Mouse (Mus musculus) MEL (cell line): ENCODE measurements at regions not wholly inside any gene's neighbourhood (a gene's known extent, or its start where the extent isn't known, plus 50 kb on each side); places are given as distances from the start of the nearest gene placed in this dataset.

Source experiments
- DNase-seq: peaks from one replicate; pipeline ENCODE4 v3.0.0; 2011; ENCODE audit warnings: low read depth, low spot score
- H3K27ac ChIP-seq: 2 replicates; pipeline ENCODE4 v1.5.1; 2012; ENCODE audit warnings: low read depth, mild to moderate bottlenecking, control low read depth, low read length, moderate library complexity; ENCODE audit not compliant: control insufficient read depth
- H3K27me3 ChIP-seq, 2 experiments: fragments of 150-350 bp in 1 of 2; sonication (generic) in 1 of 2; 2 replicates each; pipeline ENCODE4 v1.6.1; 2012; ENCODE audit warnings: low read length in 2 of 2, mild to moderate bottlenecking in 2 of 2, improper control_type of control experiment in 1 of 2, moderate library complexity in 1 of 2; ENCODE audit not compliant: insufficient read depth in 2 of 2, control insufficient read depth in 1 of 2
- H3K36me3 ChIP-seq, 2 experiments: 2 replicates each; pipeline ENCODE4 v1.6.1; 2012 to 2014; ENCODE audit warnings: low read length in 2 of 2, improper control_type of control experiment in 1 of 2, inconsistent platforms in 1 of 2, mild to moderate bottlenecking in 1 of 2; ENCODE audit not compliant: insufficient read depth in 2 of 2, control insufficient read depth in 1 of 2
- H3K4me1 ChIP-seq, 2 experiments: fragments of 150-350 bp in 1 of 2; sonication (generic) in 1 of 2; 2 replicates each; pipeline ENCODE4 v1.6.1; 2012; ENCODE audit warnings: low read length in 2 of 2, improper control_type of control experiment in 1 of 2, mild to moderate bottlenecking in 1 of 2; ENCODE audit not compliant: insufficient read depth in 2 of 2, control insufficient read depth in 1 of 2
- H3K4me3 ChIP-seq, 2 experiments: fragments of 150-350 bp in 1 of 2; sonication (generic) in 1 of 2; 2 replicates each; pipeline ENCODE4 v1.5.1; 2012; ENCODE audit warnings: low read depth in 2 of 2, low read length in 2 of 2, mild to moderate bottlenecking in 2 of 2, moderate library complexity in 2 of 2, control low read depth in 1 of 2, improper control_type of control experiment in 1 of 2; ENCODE audit not compliant: control insufficient read depth in 1 of 2, insufficient read depth in 1 of 2
- H3K79me2 ChIP-seq: 2 replicates; pipeline ENCODE4 v1.6.1; 2012; ENCODE audit warnings: mild to moderate bottlenecking, low read length, moderate library complexity; ENCODE audit not compliant: control insufficient read depth, poor library complexity, insufficient read depth
- H3K9ac ChIP-seq: 2 replicates; pipeline ENCODE4 v1.6.1; 2012; ENCODE audit warnings: low read depth, mild to moderate bottlenecking, control low read depth, low read length, moderate library complexity; ENCODE audit not compliant: control insufficient read depth, poor library complexity, severe bottlenecking
- H3K9me3 ChIP-seq: fragments of 150-350 bp; sonication (generic); replicated peaks from 2 replicates; pipeline ENCODE4 v1.6.1; 2012; ENCODE audit warnings: mild to moderate bottlenecking, low read length, improper control_type of control experiment, moderate library complexity; ENCODE audit not compliant: insufficient read depth
- CTCF ChIP-seq, 3 experiments: IDR thresholded peaks in 2 of 3; conservative IDR thresholded peaks in 1 of 3; 2 replicates each; pipeline ENCODE4 v1.5.1; 2011 to 2012; ENCODE audit warnings: low read length in 3 of 3, low read depth in 2 of 3, mild to moderate bottlenecking in 2 of 3, improper control_type of control experiment in 1 of 3, inconsistent platforms in 1 of 3, mixed read lengths in 1 of 3, moderate library complexity in 1 of 3; ENCODE audit not compliant: control insufficient read depth in 1 of 3, insufficient read depth in 1 of 3, poor library complexity in 1 of 3, severe bottlenecking in 1 of 3
- EP300 ChIP-seq, 2 experiments: IDR thresholded peaks; 2 replicates each; pipeline ENCODE4 v1.6.1; 2011; ENCODE audit warnings: improper control_type of control experiment in 2 of 2, low read length in 2 of 2, low read depth in 1 of 2, mild to moderate bottlenecking in 1 of 2
- ETS1 ChIP-seq: IDR thresholded peaks from 2 replicates; pipeline ENCODE4 v1.6.1; 2012; ENCODE audit warnings: low read depth, mild to moderate bottlenecking, inconsistent platforms, low read length, improper control_type of control experiment, moderate library complexity
- GABPA ChIP-seq: IDR thresholded peaks from 2 replicates; pipeline ENCODE4 v1.6.1; 2012; ENCODE audit warnings: low read depth, mild to moderate bottlenecking, inconsistent platforms, low read length, improper control_type of control experiment, moderate library complexity
- HCFC1 ChIP-seq: IDR thresholded peaks from 2 replicates; pipeline ENCODE4 v1.6.1; 2012; ENCODE audit warnings: low read depth, mild to moderate bottlenecking, inconsistent platforms, low read length, improper control_type of control experiment, moderate library complexity
- KAT2A ChIP-seq: conservative IDR thresholded peaks from 2 replicates; pipeline ENCODE4 v1.6.1; 2012; ENCODE audit warnings: low read depth, low read length, improper control_type of control experiment, inconsistent platforms
- MAFK ChIP-seq: IDR thresholded peaks from 2 replicates; pipeline ENCODE4 v1.6.1; 2011; ENCODE audit warnings: low read depth, mild to moderate bottlenecking, low read length, improper control_type of control experiment, borderline replicate concordance
- MAZ ChIP-seq: IDR thresholded peaks from 2 replicates; pipeline ENCODE4 v1.6.1; 2012; ENCODE audit warnings: low read depth, mild to moderate bottlenecking, inconsistent platforms, low read length, improper control_type of control experiment
- MXI1 ChIP-seq: IDR thresholded peaks from 2 replicates; pipeline ENCODE4 v1.6.1; 2011; ENCODE audit warnings: mild to moderate bottlenecking, low read depth, low read length, improper control_type of control experiment
- MYC ChIP-seq: IDR thresholded peaks from 2 replicates; pipeline ENCODE4 v1.6.1; 2011; ENCODE audit warnings: low read depth, mild to moderate bottlenecking, low read length, improper control_type of control experiment, moderate library complexity
- NELFE ChIP-seq: IDR thresholded peaks from 2 replicates; pipeline ENCODE4 v1.6.1; 2011; ENCODE audit warnings: low read depth, low read length, improper control_type of control experiment
- POLR2A ChIP-seq, 2 experiments: IDR thresholded peaks; 2 replicates each; pipeline ENCODE4 v1.6.1; 2011 to 2012; ENCODE audit warnings: low read length in 2 of 2, mild to moderate bottlenecking in 2 of 2, control low read depth in 1 of 2, improper control_type of control experiment in 1 of 2, low read depth in 1 of 2, moderate library complexity in 1 of 2; ENCODE audit not compliant: control insufficient read depth in 1 of 2, insufficient read depth in 1 of 2, poor library complexity in 1 of 2
- SMC3 ChIP-seq: IDR thresholded peaks from 2 replicates; pipeline ENCODE4 v1.6.1; 2011; ENCODE audit warnings: low read depth, low read length, improper control_type of control experiment
- TAL1 ChIP-seq: IDR thresholded peaks from 2 replicates; pipeline ENCODE4 v1.6.1; 2012; ENCODE audit warnings: mild to moderate bottlenecking, inconsistent platforms, low read length, moderate library complexity, mixed read lengths
- TBP ChIP-seq: IDR thresholded peaks from 2 replicates; pipeline ENCODE4 v1.8.0; 2011; ENCODE audit warnings: low read depth, low read length, improper control_type of control experiment
- UBTF ChIP-seq: IDR thresholded peaks from 2 replicates; pipeline ENCODE4 v1.6.1; 2012; ENCODE audit warnings: low read depth, mild to moderate bottlenecking, inconsistent platforms, low read length, improper control_type of control experiment, moderate library complexity, borderline replicate concordance; ENCODE audit not compliant: insufficient read depth

GRCm38 (mm10) chr3:40126903-40127302 is 404.2 kb upstream of the Intu start:
- Histone ChIP-seq H3K9ac (no peak overlapping the region), H3K36me3 (no peaks in the 10 kb centered on the region), H3K27ac (no peak overlapping the region), H3K9me3 (no peaks in the 10 kb centered on the region), H3K27me3 (no peaks in the 10 kb centered on the region; a peak in 1 of 4 replicates), H3K4me3 (no peak overlapping the region), H3K79me2 (no peaks in the 10 kb centered on the region), H3K4me1 (no peaks in the 10 kb centered on the region)
- TF ChIP-seq MXI1 (no peak), KAT2A (no peak), NELFE (no peak), CTCF (IDR thresholded peaks at IDR 0.05 in 2 of 3, conservative IDR thresholded peaks at IDR 0.05 in 1 of 3; ENCODE audit: control insufficient read depth in 1 of 3, insufficient read depth in 1 of 3, low read depth in 2 of 3, low read length in 3 of 3, poor library complexity in 1 of 3, severe bottlenecking in 1 of 3) (no peak), MYC (no peak), TBP (no peak), TAL1 (no peak), POLR2A (IDR thresholded peaks at IDR 0.05; ENCODE audit: control insufficient read depth in 1 of 2, insufficient read depth in 1 of 2, low read depth in 1 of 2, low read length in 2 of 2, poor library complexity in 1 of 2) (no peak), EP300 (IDR thresholded peaks at IDR 0.05; ENCODE audit: low read depth in 1 of 2, low read length in 2 of 2) (no peak), ETS1 (no peak), GABPA (no peak), HCFC1 (no peak), MAFK (no peak)
- DNase-seq: no peak

GRCm38 (mm10) chr3:40130858-40131584 is 400.1 kb upstream of the Intu start:
- TF ChIP-seq MYC (no peak), TBP (no peak), SMC3 (no peak), MAZ (no peak), UBTF (no peak), CTCF (IDR thresholded peaks at IDR 0.05 in 2 of 3, conservative IDR thresholded peaks at IDR 0.05 in 1 of 3; ENCODE audit: control insufficient read depth in 1 of 3, insufficient read depth in 1 of 3, low read depth in 2 of 3, low read length in 3 of 3, poor library complexity in 1 of 3, severe bottlenecking in 1 of 3) (no peak)
- Histone ChIP-seq H3K27ac (no peak overlapping the region), H3K4me3 (no peak overlapping the region), H3K36me3 (no peaks in the 10 kb centered on the region), H3K9ac (no peak overlapping the region), H3K4me1 (no peaks in the 10 kb centered on the region), H3K9me3 (no peaks in the 10 kb centered on the region), H3K79me2 (no peaks in the 10 kb centered on the region), H3K27me3 (no peaks in the 10 kb centered on the region)
- DNase-seq: no peak
